Mouse (Mus musculus): ENCODE results near the gene Cradd. TPM values are rescaled to one million over a fixed set of nuclear protein-coding genes. Genes with fewer than 3 reads are reported as not detected.

The Cradd gene
- polyA plus RNA-seq (2012; ENCODE audit: insufficient read depth, insufficient read length, missing spikeins), result 6.2 and 6.5 TPM in 2 replicates

- H3K27ac ChIP-seq (replicated peaks; ENCODE audit: low read depth, low read length), result peak within 1 kb of the TSS; percentile 98
- H3K4me3 ChIP-seq (ENCODE audit: insufficient read depth, low read depth, low read length), result peak within 1 kb of the TSS; percentile 87
- H3K4me1 ChIP-seq (ENCODE audit: control insufficient read depth, insufficient read depth, insufficient read length, low read length), result peaks cover 12% of the 10 kb centered on the region
Observed at GRCm38 (mm10) chr10:95323393-95324277, at the start of gene Cradd. Gene Cradd, minus strand, starts transcription at chr10:95324133.

- H3K27ac ChIP-seq (replicated peaks; ENCODE audit: low read depth, low read length), result no peak overlapping the region
- no peaks in the 10 kb centered on the region for H3K4me1 ChIP-seq (ENCODE audit: control insufficient read depth, insufficient read depth, insufficient read length, low read length)
Observed at GRCm38 (mm10) chr10:95373340-95373739, 49.4 kb upstream of the Cradd start.

GRCm38 (mm10) chr10:95371942-95372341 is 48.0 kb upstream of the Cradd start:
- no peak overlapping the region for H3K4me3 ChIP-seq (ENCODE audit: insufficient read depth, low read depth, low read length)
- no peaks in the 10 kb centered on the region for H3K4me1 ChIP-seq (ENCODE audit: control insufficient read depth, insufficient read depth, insufficient read length, low read length)
- no peak overlapping the region for H3K27ac ChIP-seq (replicated peaks; ENCODE audit: low read depth, low read length)

More at GRCm38 (mm10) chr10:95373340-95373739, 49.4 kb upstream of the Cradd start:
- no peak overlapping the region for H3K4me3 ChIP-seq (ENCODE audit: insufficient read depth, low read depth, low read length)

DNA sequence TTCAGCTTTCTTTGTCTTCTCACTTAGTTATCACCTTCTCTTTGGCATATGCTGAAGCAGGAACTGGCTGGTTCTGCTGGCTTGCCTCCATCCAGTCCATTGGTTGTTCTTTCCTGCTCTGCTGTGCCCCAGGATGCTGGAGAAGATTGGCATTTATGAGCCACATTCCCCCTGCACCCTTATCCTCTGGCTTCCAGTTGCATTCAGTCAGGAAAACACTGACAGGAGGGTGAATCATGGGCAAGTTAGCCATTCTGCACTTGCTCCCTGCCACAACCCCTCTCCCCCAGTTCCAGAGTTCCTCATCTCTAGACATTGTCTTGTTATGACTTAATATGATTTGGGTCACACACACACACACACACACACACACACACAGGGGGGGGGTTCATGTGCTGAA is 45.3 kb upstream of the Cradd start:
- Histone ChIP-seq H3K4me1 (ENCODE audit: control insufficient read depth, insufficient read depth, insufficient read length, low read length) (no peaks in the 10 kb centered on the region), H3K27ac (replicated peaks; ENCODE audit: low read depth, low read length) (no peak overlapping the region)

GRCm38 (mm10) chr10:95368151-95368550 is 44.2 kb upstream of the Cradd start:
- Histone ChIP-seq H3K4me1 (ENCODE audit: control insufficient read depth, insufficient read depth, insufficient read length, low read length) (no peaks in the 10 kb centered on the region), H3K27ac (replicated peaks; ENCODE audit: low read depth, low read length) (no peak overlapping the region), H3K4me3 (ENCODE audit: insufficient read depth, low read depth, low read length) (no peak overlapping the region)

More for the DNA sequence above, 45.3 kb upstream of the Cradd start:
- no peak overlapping the region for H3K4me3 ChIP-seq (ENCODE audit: insufficient read depth, low read depth, low read length)

GRCm38 (mm10) chr10:95367661-95368089 is 43.7 kb upstream of the Cradd start:
- no peaks in the 10 kb centered on the region for H3K4me1 ChIP-seq (ENCODE audit: control insufficient read depth, insufficient read depth, insufficient read length, low read length)
- H3K4me3 ChIP-seq (ENCODE audit: insufficient read depth, low read depth, low read length), result no peak overlapping the region
- no peak overlapping the region for H3K27ac ChIP-seq (replicated peaks; ENCODE audit: low read depth, low read length)

- Histone ChIP-seq H3K27ac (replicated peaks; ENCODE audit: low read depth, low read length) (no peak overlapping the region), H3K4me3 (ENCODE audit: insufficient read depth, low read depth, low read length) (no peak overlapping the region), H3K4me1 (ENCODE audit: control insufficient read depth, insufficient read depth, insufficient read length, low read length) (no peaks in the 10 kb centered on the region)
Observed at GRCm38 (mm10) chr10:95367241-95367640, 43.3 kb upstream of the Cradd start.

- Histone ChIP-seq H3K27ac (replicated peaks; ENCODE audit: low read depth, low read length) (no peak overlapping the region), H3K4me1 (ENCODE audit: control insufficient read depth, insufficient read depth, insufficient read length, low read length) (no peaks in the 10 kb centered on the region), H3K4me3 (ENCODE audit: insufficient read depth, low read depth, low read length) (no peak overlapping the region)
Observed at GRCm38 (mm10) chr10:95362326-95362725, 38.4 kb upstream of the Cradd start.

- no peak overlapping the region for H3K4me3 ChIP-seq (ENCODE audit: insufficient read depth, low read depth, low read length)
- no peak overlapping the region for H3K27ac ChIP-seq (replicated peaks; ENCODE audit: low read depth, low read length)
Observed at GRCm38 (mm10) chr10:95361260-95361841, 37.4 kb upstream of the Cradd start.

GRCm38 (mm10) chr10:95360048-95360447 is 36.1 kb upstream of the Cradd start:
- H3K4me3 ChIP-seq (ENCODE audit: insufficient read depth, low read depth, low read length), result no peak overlapping the region
- H3K27ac ChIP-seq (replicated peaks; ENCODE audit: low read depth, low read length), result no peak overlapping the region
- H3K4me1 ChIP-seq (ENCODE audit: control insufficient read depth, insufficient read depth, insufficient read length, low read length), result no peaks in the 10 kb centered on the region

More at GRCm38 (mm10) chr10:95361260-95361841, 37.4 kb upstream of the Cradd start:
- H3K4me1 ChIP-seq (ENCODE audit: control insufficient read depth, insufficient read depth, insufficient read length, low read length), result no peaks in the 10 kb centered on the region

GRCm38 (mm10) chr10:95357721-95358120 is 33.8 kb upstream of the Cradd start:
- Histone ChIP-seq H3K27ac (replicated peaks; ENCODE audit: low read depth, low read length) (no peak overlapping the region), H3K4me3 (ENCODE audit: insufficient read depth, low read depth, low read length) (no peak overlapping the region), H3K4me1 (ENCODE audit: control insufficient read depth, insufficient read depth, insufficient read length, low read length) (no peaks in the 10 kb centered on the region)

GRCm38 (mm10) chr10:95356711-95357110 is 32.8 kb upstream of the Cradd start:
- Histone ChIP-seq H3K4me1 (ENCODE audit: control insufficient read depth, insufficient read depth, insufficient read length, low read length) (no peaks in the 10 kb centered on the region), H3K4me3 (ENCODE audit: insufficient read depth, low read depth, low read length) (no peak overlapping the region), H3K27ac (replicated peaks; ENCODE audit: low read depth, low read length) (no peak overlapping the region; the same call in 1 of the 2 replicates)

DNA sequence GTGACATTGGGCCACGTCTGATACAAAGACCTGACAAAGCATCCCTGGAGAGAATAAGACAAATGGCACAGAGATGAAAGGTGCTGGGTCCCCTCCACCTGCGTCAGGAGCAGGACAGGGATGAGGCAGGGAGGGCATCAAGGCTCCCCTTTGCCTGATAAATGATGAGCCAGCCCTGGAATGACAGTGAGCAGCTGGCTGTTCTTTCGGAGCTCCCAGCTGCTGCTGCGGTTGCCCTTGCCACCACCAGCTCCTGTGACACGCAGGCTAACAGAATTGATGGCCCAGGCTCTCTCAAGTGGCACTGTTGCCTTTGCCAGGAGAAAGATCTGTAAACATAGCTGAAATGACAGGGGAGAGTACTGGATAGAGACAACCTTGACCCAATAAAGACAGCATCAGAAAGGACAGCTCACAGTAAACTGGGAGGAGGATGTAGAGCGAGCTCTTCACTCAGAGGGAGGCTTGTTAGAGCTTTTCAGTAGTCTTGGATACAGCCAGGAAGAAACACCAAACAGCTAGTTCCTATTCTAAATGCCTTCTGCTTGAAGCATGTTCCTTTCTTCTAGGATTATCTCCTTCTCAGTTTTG is 31.8 kb upstream of the Cradd start:
- H3K4me3 ChIP-seq (ENCODE audit: insufficient read depth, low read depth, low read length), result no peak overlapping the region
- no peak overlapping the region for H3K27ac ChIP-seq (replicated peaks; ENCODE audit: low read depth, low read length)

DNA sequence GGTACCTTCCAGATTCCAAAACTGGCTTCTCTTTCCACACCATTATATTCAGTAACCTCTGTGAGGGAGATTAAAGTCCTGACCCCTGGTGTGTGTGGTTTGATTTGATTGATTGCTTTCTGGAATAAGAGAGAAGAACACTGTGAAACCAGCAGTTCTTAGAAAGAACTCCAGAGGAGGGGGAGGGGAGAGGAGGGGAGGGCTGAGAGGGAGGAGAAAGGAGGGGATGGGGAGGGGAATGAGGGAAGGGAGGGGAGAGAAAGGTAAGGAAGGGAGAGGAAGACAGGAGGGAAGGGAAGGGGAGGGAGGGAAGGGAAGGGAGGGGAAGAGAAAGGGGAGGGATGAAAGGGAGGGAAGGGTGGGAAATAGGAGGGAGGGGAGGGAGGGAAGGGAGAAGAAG is 30.7 kb upstream of the Cradd start:
- Histone ChIP-seq H3K4me3 (ENCODE audit: insufficient read depth, low read depth, low read length) (no peak overlapping the region), H3K4me1 (ENCODE audit: control insufficient read depth, insufficient read depth, insufficient read length, low read length) (no peaks in the 10 kb centered on the region), H3K27ac (replicated peaks; ENCODE audit: low read depth, low read length) (no peak overlapping the region)

More for the DNA sequence above, 31.8 kb upstream of the Cradd start:
- H3K4me1 ChIP-seq (ENCODE audit: control insufficient read depth, insufficient read depth, insufficient read length, low read length), result no peaks in the 10 kb centered on the region

- no peak overlapping the region for H3K27ac ChIP-seq (replicated peaks; ENCODE audit: low read depth, low read length)
- no peaks in the 10 kb centered on the region for H3K4me1 ChIP-seq (ENCODE audit: control insufficient read depth, insufficient read depth, insufficient read length, low read length)
- H3K4me3 ChIP-seq (ENCODE audit: insufficient read depth, low read depth, low read length), result no peak overlapping the region
Observed at GRCm38 (mm10) chr10:95354047-95354446, 30.1 kb upstream of the Cradd start.
